Mouse (Mus musculus) kidney, postnatal 36 days (tissue): ENCODE results near the gene Tfap2b.

Experiments used
- DNase-seq, 2 experiments: peaks; one replicate each; pipeline ENCODE4 v3.0.0; 2021 to 2022; ENCODE audit warnings: mixed read lengths in 2 of 2

The Tfap2b gene

DNA sequence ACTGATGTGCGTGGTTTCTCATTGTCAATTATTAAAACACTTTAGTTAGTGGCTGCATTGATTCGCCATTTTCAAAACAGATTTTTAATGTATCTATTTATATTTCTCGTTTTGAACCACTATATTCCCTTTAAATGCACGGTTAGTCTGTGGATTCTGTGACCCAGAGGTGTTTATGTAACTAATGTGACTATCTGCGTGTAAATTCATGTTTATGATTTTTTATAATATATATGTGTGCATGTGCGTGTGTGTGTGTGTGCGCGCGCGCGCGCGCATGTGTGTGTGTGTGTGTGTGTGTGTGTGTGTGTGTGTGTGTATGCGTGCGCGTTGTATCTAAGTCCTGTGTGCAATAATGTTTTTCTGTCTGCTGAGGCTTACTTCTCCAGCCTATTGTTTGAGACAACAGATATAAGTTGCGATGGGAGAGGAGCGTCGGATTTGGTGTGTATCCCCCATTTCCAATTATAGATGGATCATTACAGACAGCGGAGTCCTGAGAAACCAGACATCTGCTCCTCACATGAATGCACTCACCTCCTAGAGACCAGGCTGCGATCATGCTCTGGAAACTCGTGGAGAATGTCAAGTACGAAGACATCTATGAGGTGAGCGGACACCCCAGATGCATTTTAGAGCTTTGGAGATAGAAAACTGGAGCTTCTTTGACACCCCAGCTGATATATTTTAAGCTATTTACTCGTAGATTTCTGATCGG, at the start of gene Tfap2b:
Gene Tfap2b (plus strand): TSS at position 274 of the 718 bp plus-strand sequence.
- DNase-seq: no peak

DNA sequence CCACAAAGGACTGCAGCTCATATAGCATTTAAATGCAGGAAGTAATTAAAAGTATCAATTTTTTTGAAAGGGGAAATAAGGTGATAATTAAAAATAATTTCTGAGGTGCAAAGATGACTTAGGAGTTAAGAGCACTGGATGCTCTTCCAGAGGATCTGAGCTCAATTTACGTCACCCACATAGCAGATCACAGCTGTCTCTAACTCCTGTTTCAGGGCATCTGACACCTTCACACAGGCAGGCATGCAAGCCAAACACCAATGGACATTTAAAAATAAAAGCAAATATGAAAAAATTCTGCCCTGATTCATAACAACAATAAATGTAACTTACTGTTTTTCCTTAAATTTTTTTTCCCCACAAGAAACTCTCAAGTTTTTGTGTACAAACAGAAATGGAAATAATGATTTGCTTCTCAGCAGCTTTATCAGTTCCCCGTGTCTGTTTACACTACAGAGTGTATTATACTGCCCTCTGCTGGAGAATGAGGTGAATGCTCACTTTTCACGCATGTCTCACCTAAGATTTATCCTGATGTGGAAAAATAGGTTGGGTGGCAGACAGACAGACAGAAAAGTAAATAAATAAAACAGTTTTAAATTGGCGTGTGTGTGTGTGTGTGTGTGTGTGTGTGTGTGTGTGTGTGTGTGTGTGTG, 29.8 kb upstream of the Tfap2b start:
- DNase-seq: peak; percentile 32 to 37

DNA sequence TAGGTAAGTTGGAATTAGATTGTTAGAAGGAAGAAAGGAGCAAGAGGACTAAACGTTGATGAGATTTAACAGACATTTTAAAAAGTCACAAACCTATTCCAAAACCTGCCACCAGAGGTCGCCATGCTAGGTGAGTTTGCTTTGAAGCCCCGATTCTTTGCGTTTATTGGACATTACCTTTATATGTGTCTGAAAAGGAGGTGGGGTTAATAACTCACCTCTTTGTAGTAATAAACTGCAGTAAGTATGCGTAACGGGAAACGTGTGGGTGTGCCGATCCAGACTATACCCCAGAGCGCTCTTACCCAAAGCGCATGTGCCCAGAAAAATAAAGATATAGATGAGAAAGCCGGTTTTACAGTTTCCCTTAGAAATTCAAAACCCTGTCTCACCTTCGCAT, 3.1 kb upstream of the Tfap2b start:
- peak; percentile 46 to 77 for DNase-seq

DNA sequence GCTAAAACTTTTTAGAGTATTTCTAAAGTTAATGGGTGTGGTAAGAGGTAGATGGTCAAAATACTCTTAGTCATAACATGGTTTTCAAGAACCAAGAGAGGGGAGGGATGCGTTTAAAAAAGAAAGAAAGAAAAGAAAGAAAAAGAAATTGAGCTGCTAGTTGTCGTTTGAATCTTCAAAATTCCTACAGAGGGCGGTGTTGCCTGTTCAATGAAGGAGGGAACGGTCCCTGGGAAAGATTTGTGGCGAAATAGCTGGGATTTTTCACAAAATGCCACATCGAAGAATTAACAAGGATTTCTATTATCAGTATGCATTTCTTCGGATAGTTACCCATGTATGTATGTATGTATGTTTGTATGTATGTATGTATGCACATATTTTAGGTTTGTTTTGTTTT, 2.5 kb upstream of the Tfap2b start:
- DNase-seq: peak; percentile 41 to 46

DNA sequence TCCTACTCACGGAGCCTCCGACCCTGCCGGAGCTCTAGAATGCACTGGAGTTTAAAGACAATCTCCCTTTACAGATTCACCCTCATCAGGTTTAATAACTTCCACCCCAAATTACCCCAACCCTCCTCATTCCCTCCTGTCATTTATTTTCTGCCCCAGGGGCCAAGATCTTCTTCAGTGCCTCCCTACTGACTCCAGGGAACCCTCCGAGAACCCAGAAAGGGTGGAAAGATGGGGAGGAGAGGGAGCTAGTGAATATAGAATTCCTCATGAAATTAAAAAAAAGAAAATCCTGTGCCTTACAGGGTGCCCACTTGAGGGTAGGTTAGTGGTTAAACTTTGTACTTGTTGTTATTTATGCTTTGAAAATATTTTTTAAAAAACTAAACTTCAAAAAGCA, 1.1 kb upstream of the Tfap2b start:
- DNase-seq: no peak

DNA sequence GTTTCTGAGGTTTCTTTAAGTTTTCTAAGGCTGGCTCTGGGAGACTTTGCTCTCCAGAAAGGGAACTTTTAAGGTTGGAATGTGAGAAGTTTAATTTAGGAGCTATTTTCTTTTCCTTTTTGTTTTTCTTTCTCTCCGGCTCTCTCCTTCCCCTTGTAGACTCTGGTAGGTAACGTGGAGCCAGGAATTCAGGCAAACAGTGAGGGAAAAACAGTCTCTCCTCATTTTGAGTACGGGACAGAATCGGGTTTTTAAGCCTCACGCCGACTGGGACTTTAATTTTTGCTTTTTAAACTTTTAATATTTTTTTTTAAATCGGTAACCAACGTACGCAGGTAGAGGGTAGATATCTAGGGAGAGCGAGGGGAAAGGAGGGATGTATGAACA, 638 bp downstream of the Tfap2b start:
- DNase-seq: no peak

DNA sequence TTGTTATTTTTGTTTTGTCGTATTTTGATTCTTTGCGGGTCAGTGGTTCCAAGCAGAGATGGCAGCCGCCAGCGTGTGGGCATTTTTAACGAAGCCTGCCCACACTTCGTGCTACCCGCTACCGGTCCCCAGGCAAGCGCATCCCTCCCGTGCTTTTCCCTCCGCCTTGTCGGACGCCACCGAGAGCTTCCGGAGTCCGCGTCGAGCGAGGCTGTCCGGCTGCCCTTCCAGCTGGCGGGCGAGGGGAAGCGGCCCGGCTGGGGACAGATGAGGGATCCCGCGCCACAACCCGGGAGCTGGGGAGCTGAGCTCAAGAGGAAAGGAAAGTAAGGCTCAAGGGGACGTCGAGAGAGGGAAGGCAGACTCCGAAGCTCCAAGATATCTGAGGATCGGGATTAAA, 1.1 kb downstream of the Tfap2b start:
- no peak for DNase-seq

DNA sequence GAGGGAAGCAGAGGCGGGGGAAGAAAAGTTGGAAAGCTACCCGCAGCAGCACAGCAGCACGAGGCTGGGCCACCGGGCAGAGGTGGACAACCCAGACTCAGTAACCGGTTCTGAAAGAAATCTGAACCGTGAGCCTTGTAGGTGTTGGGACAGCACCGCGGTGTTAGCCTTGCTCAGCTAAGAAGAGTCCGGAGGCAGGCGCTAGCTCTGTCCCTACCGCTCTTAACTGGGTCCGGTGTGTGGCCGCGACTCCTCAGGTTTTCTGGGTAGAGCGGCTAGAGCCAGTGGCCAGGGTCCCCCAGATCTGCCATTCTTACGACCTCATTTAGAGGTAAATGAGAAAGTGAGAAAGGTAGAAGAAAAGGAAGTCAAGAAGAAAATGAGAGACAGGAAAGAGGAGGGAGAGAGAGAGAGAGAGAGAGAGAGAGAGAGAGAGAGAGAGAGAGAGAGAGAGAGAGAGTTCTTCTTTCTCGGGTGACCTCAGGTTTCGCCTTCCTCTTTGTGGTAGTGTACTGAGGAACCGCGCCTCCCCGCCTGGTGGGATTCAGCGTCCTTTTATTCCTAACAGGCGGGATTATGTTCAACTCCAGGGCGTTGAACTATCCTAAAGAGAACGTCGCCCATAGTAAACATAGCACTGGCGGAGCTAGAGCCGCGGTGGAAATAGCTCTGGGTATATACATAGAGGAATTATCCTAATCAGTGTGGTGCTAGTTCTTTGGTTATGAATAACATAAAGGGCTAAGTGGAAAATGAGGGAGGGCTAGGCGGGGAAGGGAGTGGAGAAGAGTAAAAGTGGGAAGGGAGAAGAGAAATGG, 1.7 kb downstream of the Tfap2b start:
- DNase-seq: no peak

DNA sequence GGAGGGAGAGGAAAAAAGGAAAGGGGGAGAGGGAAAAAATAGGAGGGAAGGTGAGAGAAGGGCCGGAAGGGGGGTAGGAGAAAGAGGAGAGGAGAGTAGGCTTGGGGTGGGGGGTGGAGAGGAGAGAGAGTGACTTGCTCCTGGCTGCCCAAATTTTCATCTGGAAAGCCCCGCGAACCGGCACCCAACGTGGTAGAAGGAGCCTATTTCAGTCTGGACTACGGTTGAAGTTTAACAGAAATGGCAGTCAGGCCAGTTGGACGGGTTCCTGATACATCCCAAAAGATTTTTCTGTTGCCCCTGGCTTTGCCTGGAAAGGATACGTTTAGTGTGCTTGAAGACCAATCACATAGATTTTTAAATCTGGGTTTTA, 2.3 kb downstream of the Tfap2b start:
- DNase-seq: peak; percentile 64 to 69

DNA sequence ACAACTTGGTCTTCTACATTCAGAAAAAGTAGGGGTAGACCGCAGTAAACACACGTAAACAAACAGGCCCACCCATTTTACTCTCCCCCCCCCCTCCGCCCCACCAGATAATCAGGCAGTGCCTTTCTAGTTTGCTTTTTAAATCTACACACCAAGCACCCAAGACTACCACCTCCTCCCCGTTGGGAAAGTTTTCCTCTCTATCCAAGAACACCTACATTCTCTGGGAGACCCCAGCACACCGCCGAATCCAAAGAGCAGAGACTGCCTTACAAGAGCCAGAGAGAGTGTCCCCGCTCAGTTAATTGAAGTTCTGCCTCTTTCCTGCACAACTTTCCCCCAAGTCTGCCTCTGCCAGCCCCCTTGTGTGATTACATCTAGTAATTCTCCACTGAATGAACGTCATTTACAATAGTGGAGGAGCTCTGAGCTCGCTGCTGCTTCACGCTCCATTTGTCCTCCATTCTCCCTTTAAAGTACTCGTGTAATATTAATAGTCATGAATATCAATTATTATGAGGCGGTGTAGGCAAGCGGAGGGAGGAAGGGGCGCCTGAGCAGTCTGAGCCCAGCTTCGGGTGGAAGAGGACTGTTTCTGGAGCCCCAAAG, 2.9 kb downstream of the Tfap2b start:
- DNase-seq: peak in 1 of 2 experiments; percentile 24

DNA sequence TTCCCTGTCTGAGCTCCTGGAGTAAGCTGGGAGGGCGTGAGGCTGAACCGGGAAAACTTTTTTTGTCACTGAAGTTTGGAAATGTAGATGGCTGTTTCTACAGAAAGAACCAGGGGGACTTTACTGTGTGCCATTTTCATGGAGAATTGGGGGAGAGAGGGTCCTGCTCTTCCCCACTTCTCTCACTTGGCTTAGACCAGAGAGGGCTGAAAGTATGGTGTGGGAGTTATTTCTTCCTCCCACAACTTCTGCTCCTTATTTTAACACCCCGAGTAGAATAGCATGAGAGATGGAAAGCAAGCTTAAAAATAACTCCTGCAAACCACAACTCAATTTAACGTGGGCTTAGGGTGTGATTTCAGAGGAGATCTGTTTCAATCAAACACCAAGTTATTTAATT, 4.0 kb downstream of the Tfap2b start:
- no peak for DNase-seq

DNA sequence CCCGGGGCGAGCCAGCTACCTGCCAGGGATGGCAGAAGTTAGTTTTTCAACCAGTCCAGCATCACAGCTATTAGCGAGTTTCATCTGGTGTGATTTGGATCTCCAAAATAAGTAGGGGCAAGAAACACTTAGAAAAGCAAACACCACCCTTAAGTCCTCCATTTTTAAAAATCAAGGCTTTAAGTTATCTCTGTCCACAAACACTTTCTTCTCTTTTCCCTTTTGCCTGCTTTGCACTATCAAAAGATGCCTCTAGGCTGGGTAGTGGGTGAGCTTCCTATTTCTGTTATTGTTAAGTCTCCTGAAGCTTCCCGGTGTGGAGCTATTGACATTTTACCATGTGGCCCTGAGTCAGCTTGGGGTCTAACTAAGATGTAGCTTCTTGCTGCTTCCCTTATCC, 4.5 kb downstream of the Tfap2b start:
- DNase-seq: no peak

DNA sequence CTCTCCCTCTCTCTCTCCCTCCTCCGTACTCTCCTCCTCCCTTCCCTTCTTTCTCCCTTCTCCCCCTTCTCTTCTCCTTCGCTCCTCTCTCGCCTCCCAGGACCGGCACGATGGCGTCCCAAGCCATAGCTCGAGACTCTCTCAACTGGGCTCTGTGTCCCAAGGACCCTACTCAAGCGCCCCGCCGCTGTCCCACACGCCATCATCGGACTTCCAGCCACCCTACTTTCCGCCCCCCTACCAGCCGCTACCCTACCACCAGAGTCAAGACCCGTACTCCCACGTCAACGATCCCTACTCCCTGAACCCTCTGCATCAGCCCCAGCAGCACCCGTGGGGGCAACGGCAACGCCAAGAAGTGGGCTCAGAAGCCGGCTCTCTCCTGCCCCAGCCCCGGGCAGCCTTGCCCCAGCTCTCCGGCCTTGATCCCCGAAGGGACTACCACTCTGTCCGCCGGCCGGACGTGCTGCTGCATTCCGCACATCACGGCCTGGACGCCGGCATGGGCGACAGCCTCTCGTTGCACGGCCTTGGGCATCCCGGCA, 5.2 kb downstream of the Tfap2b start:
- no peak for DNase-seq

DNA sequence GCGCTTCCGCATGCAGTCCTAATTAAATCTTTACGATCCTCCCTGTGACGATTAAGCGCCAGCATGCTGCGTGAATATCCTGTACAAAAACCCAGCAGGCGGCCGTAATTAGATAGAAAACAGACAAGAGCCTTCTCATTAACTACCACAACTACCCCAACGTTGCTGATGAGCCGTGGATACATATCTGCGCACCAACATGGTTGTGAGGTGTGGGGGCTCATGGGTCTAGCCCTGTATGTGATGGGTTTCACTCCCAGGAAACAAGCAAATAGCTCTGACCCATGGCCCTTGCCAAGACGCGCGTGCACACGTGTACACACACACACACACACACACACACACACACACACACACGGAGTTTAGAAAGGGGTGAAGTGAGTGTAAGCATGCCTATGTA, 8.7 kb downstream of the Tfap2b start:
- DNase-seq: no peak

DNA sequence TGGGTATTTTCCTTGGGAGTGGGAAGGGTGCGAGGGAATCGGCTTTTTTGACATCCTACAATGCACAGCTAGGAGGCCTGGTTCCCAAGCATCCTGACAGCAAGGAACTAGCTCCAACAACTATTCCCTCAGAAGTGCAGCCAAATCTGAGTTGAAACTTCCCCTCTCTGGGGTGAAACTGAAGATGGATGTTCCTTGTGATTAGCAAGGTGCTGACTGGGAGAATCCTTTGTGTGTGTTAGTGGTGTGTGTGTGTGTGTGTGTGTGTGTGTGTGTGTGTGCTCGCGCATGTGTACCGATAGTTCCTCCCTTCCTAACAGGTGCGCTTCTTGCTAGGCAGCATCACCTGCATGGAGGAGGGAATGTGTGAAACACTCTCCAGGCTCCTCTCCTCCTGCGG, 9.5 kb downstream of the Tfap2b start:
- DNase-seq: no peak

DNA sequence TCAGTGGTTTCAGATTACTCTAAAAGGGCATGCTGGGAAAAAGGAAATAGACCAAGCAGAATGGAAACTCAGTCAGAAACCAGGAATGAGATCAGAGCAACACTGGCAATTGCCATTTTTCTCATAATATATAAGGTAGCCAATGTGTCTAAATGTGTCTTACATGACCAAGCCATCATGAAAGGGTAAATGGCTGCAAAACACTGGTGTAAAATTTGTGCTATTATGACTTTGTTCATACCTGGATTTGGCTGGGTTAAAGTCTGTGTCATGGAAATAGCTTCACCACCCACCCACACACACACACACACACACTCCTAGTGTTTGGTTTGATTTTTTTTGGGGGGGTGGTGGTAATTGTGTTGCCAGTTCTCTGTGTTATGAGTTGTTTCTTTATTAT, 10.7 kb downstream of the Tfap2b start:
- DNase-seq: no peak

DNA sequence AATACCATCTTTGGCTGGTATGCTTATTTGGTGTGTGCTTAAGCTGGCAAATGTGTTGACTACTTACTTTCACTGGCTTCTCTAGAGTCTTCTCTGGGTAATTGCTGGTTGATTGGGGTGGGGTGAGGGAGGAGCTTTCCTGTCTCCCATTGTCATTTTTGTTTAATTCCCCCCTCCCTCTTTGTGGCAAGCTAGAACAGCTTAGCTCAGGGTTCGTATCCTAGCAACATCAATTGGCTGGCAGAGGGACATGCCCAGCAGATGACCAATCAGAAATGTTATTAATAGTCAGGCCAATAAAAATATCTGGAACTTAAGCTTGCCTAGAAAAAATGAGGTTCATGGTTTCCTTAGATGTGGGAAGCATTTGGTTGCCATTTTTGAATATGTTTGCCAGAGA, 11.8 kb downstream of the Tfap2b start:
- DNase-seq: no peak

DNA sequence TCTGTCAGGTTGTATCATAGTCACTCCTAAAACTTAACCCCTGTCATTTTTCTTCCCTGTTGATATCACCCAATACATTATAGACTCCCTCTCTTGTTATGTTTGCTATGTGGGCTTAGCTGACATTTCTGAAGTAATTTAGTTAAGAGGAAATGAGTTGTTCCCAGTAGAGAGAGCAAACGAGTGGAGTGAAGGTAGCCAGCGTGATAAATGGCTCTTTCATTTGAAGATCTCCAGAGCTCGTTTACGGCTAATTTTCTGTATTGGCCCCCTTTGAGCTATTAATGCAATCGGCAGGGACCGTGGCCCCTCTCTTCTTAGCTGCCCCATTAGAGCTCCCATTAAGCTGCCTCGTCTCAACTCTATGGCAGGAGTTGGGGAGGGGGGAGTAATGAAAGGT, 12.9 kb downstream of the Tfap2b start:
- no peak for DNase-seq

DNA sequence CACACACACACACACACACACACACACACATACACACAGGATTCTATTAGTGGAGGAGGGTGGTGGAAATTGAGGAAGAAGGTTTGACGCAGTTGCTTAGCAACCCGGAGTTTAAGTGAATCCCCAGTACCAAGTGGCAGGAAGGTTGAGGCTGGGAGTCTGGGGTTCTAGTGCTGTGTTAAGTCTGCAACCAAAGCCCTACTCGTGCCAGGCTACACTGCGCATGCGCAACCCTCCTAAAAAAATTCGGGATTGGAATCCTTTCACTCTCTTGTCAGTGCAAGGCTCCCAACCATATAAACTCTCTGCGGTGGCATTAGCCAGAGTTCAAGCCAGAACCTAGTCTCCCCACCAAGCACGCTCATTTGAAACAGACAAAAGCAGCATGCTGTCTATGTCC, 18.0 kb downstream of the Tfap2b start:
- DNase-seq: no peak

DNA sequence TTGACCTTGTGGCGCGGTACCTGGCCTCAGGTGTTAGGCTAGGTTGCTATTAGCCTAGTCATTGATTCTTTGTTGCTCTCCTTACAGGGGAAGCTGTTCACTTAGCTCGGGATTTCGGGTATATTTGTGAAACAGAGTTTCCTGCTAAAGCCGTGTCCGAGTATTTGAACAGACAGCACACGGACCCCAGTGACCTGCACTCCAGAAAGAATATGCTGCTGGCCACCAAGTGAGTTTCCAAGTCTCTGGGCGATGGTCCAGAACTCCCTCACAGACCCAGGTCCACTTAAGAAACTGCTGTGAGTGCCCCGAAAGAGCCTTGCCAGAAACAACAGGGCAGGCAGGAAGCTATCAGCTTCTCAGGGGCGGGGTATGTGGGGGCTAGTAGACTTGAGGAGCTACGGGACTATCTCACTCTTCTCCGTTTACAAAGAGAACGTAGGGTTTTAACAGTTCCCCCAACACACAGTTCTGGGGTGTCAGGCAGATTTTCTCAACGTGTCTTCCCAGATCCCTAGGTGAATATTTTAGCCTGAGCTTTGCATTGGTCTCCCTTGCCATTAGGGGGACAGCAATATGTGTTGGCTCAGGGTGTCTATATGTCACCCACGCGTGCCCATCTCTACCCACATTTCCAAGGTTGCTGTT, 22.3 kb downstream of the Tfap2b start:
- no peak for DNase-seq

DNA sequence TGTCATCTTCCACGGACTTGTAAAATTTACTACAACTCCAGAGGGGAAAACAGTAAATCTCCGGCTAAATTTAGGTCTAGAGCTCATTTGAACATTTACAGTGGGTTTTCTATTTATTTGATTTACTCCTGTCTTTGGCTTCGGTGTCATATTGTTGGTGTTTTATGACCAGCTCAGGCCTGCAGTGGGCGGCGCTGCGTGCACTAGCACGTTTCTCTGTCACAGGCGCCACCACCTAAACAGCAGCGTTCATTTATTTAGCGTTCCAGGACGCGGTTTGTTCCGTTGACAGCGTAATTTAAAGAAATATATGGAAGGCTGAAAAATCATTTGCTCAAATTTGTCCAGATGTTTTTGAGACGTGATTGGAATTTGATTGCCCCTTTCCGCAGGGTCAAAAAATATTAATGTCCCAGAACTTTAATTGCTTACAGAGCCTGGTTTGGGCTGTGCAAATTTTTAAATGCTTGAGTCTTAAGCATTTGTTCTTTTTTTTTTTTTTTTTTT, 22.9 kb downstream of the Tfap2b start:
- DNase-seq: no peak

DNA sequence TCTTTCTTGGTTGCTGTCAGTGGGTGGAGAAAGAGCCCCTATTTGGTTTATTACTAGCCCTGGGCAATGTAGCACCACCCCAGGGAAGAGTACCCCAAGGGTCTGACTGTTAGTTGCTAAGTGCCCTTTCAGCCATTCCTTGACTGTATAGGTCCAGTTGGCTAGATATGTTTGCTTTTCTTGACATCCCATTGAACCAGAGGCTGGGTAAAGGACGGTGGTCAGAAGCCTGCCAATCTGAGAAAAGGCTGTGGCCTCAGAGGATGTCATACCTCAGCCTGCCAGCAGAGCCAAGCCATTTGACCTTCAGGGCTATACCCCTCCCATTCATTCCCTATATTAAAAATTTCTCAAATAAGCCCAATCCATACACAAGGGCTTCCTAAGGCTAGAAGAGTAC, 24.0 kb downstream of the Tfap2b start:
- DNase-seq: no peak

DNA sequence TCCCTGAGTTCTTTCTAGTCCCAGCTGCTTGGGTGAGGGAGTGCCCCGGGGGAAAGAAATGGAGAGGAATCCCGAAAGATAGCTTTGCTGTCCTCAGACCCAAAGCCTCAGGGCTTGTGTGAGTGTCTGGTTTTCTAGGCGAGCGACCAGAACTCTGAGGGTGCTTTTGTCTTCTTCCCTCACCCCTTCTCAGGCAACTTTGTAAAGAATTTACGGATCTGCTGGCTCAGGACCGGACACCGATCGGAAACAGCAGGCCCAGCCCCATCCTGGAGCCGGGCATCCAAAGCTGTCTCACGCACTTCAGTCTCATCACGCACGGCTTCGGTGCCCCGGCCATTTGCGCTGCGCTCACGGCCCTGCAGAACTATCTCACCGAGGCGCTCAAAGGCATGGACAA, 25.1 kb downstream of the Tfap2b start:
- DNase-seq: no peak
